Mouse (Mus musculus): ENCODE data around the gene Stub1. TPM values are rescaled to one million over a fixed set of nuclear protein-coding genes. Genes with fewer than 3 reads are reported as not detected.

Stub1 gene
- polyA plus RNA-seq, 1 experiment from 2014 or later = 246 TPM

DNA sequence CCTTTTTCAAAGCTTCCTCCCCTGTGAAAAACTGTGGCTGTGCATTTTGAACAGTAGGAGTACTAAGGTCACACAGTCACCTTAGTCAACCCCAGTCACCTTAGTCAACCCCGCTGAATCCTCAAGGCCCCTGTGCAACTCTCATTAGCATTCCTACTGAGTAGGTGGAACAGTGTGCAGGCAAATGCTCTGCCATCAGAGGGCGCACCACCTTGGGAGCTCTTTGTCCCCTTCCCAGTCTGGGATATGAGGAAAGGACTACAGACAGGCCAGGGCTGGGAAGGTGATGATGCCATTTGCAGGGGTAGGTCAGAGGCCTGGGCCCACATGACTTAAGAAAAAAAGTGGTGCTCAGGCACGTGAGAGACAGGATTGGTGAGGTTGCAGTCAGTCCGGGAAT, 46.1 kb upstream of the Stub1 start:
- 0 out of 2 replicates have a peak, but pooled peaks have one; percentile 1 for ATAC-seq
- peak; percentile 74 for TF ChIP-seq CTCF (IDR thresholded peaks at IDR 0.05; ENCODE audit: low read depth)
- Histone ChIP-seq H3K36me3 (ENCODE audit: control insufficient read depth, insufficient read depth) (peaks cover 32% of the 10 kb centered on the region), H3K27me3 (replicated peaks; ENCODE audit: control insufficient read depth, insufficient read depth, low read length) (no peaks in the 10 kb centered on the region), H3K9ac (ENCODE audit: low read depth, low read length) (no peak overlapping the region), H3K4me2 (replicated peaks; ENCODE audit: low read depth) (no peak overlapping the region), H3K4me3 (ENCODE audit: low read depth, low read length) (no peak overlapping the region), H3K27ac (ENCODE audit: low read depth, low read length) (no peak overlapping the region), H3K9me3 (ENCODE audit: control insufficient read depth) (no peaks in the 10 kb centered on the region), H3K4me1 (replicated peaks; ENCODE audit: control insufficient read depth, insufficient read depth, low read length) (peaks cover 6% of the 10 kb centered on the region; the same call in 1 of the 2 replicates)
- WGBS = 58% methylated on average over 4 of the region's 4 CpGs

DNA sequence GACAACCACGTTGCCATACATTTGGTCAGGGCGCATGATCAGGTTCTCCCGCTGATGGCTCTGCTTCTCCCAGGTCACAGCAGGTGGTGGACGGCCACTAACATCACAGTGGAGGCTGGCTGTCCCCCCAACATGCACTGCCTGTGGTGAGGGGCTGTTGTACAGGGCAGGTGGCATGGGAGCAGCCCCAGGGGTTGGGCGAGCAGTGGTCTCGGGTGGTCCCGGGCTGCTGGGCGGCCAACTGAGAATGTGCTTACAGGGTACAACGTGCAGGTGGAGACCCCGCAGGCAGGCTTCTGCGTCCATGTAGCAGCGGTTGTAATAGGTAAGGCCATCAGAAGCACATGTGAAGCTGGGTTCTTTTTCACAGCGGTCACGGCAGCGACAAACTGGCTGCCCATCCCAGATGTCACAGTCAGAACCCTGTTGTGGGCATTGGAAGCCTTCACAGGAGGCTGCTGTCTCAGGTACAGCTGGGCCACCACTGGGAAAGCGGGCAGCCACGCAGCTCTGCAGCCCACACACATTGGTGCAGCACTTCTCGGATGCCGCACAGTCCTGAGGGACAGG, 45.5 kb upstream of the Stub1 start:
- Histone ChIP-seq H3K4me2 (replicated peaks; ENCODE audit: low read depth) (no peak overlapping the region), H3K9me3 (ENCODE audit: control insufficient read depth) (no peaks in the 10 kb centered on the region)
- 93% methylated on average over 19 of the region's 19 CpGs for WGBS

DNA sequence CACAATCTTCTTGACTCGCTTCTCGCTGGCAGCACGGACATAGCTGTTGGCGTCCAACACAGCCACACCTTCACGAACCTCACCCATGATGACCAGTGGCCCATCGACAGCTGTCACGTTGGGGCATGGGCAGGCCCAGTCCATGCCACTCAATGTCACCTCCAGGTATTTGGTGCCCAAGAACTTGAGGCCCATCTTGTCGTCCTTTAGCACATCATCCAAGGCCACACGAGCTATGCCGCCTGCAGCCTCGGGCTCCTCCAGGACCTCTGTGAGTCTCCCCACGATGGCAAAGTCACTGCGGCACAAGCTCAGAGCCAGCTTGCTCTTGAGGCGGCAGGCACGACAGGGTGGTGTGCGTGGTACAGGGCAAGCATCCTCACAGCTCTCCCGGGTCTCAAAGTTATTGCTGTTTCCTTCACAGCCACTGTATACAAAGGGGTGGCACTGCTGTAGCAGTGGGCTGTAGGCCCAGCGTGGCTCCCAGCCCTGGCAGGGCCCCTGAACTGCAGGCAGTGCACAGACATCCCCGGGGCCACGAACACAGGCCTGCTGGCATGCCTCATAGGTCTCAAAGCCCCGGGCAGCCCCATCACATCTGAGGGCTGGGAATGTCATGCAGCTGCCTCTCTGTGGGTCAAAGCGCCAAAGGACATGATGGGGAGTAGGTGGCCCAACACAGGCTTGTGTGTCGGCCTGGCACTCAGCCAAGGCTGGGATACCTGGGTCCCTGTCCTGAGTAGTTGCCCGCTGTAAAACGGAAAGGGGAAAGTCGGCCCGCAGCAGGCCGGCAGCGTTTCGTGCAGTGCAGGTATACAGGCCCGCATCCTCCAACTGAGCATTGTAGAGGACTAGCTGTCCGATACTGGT, 44.8 kb upstream of the Stub1 start:
- 93% methylated on average over 32 of the region's 32 CpGs for WGBS
- Histone ChIP-seq H3K4me3 (ENCODE audit: low read depth, low read length) (no peak overlapping the region), H3K4me2 (replicated peaks; ENCODE audit: low read depth) (no peak overlapping the region), H3K27ac (ENCODE audit: low read depth, low read length) (no peak overlapping the region), H3K36me3 (ENCODE audit: control insufficient read depth, insufficient read depth) (peaks cover 21% of the 10 kb centered on the region), H3K9me3 (ENCODE audit: control insufficient read depth) (no peaks in the 10 kb centered on the region), H3K4me1 (replicated peaks; ENCODE audit: control insufficient read depth, insufficient read depth, low read length) (peaks cover 6% of the 10 kb centered on the region; the same call in 1 of the 2 replicates), H3K27me3 (replicated peaks; ENCODE audit: control insufficient read depth, insufficient read depth, low read length) (no peaks in the 10 kb centered on the region), H3K9ac (ENCODE audit: low read depth, low read length) (no peak overlapping the region)
- no peak for ATAC-seq
- TF ChIP-seq CTCF (IDR thresholded peaks at IDR 0.05; ENCODE audit: low read depth) = no peak

More for the DNA sequence above, 45.5 kb upstream of the Stub1 start:
- ATAC-seq = no peak
- H3K4me1 ChIP-seq (replicated peaks; ENCODE audit: control insufficient read depth, insufficient read depth, low read length) = peaks cover 6% of the 10 kb centered on the region; the same call in 1 of the 2 replicates
- no peak overlapping the region for H3K9ac ChIP-seq (ENCODE audit: low read depth, low read length)
- no peak overlapping the region for H3K4me3 ChIP-seq (ENCODE audit: low read depth, low read length)
- no peak overlapping the region for H3K27ac ChIP-seq (ENCODE audit: low read depth, low read length)
- peaks cover 28% of the 10 kb centered on the region for H3K36me3 ChIP-seq (ENCODE audit: control insufficient read depth, insufficient read depth)
- TF ChIP-seq CTCF (IDR thresholded peaks at IDR 0.05; ENCODE audit: low read depth) = no peak
- H3K27me3 ChIP-seq (replicated peaks; ENCODE audit: control insufficient read depth, insufficient read depth, low read length) = no peaks in the 10 kb centered on the region

DNA sequence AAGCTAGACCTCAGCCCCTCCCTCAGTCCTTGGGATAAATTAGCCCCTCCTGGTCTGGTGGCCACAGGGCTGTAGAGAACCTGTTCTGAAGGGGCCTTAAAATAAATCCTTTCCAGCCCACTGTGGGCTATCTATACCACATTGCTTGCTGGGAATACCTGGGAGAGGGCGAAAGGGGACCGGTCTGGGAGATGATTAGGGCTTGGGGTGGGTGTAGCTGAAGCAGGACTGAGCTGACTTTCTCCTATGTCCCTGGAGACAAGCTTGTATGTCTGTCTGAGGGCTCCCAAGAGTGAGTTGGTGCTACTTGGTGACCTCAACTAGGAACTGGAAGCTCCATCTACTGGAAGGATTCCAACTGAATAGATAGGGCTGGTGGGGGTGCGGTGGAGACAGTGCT, 43.8 kb upstream of the Stub1 start:
- TF ChIP-seq CTCF (IDR thresholded peaks at IDR 0.05; ENCODE audit: low read depth) = no peak

DNA sequence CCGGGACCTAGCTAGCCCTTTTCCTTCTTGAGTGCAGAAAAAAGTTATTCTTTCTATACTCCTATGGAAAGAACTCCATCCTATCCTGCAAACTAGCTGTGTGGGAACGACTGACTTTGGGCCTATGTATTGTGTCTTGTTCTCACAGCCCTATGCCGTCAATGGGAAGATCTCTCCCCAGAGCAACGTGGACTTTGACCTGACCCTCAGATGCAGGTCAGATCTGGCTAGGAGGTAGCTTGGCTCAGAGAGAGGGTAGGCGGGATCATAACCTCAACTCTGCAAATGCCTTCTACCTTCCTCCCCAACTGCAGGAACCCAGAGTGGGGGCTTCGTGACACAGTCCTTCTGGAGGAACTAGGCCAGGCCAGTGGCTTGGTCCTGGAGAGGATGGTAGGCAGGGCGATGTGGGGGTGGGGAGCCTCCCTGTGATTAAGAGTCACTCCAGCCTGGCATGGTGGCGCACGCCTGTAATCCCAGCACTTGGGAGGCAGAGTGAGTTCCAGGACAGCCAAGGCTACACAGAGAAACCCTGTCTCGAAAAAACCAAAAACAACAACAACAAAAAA, 43.2 kb upstream of the Stub1 start:
- Histone ChIP-seq H3K9me3 (ENCODE audit: control insufficient read depth) (no peaks in the 10 kb centered on the region), H3K27ac (ENCODE audit: low read depth, low read length) (peak overlapping the region; percentile 63; the same call in 1 of the 2 replicates), H3K4me2 (replicated peaks; ENCODE audit: low read depth) (peak overlapping the region; percentile 86), H3K9ac (ENCODE audit: low read depth, low read length) (peak overlapping the region; percentile 50; the same call in 1 of the 2 replicates), H3K27me3 (replicated peaks; ENCODE audit: control insufficient read depth, insufficient read depth, low read length) (no peaks in the 10 kb centered on the region), H3K4me3 (ENCODE audit: low read depth, low read length) (peak overlapping the region; percentile 74), H3K4me1 (replicated peaks; ENCODE audit: control insufficient read depth, insufficient read depth, low read length) (peaks cover 6% of the 10 kb centered on the region; the same call in 1 of the 2 replicates), H3K36me3 (ENCODE audit: control insufficient read depth, insufficient read depth) (peaks cover 10% of the 10 kb centered on the region)
- ATAC-seq = no peak; the same call in 1 of the 2 replicates
- WGBS = 43% methylated on average over 10 of the region's 10 CpGs
- TF ChIP-seq CTCF (IDR thresholded peaks at IDR 0.05; ENCODE audit: low read depth) = no peak

More for the DNA sequence above, 43.8 kb upstream of the Stub1 start:
- no peaks in the 10 kb centered on the region for H3K9me3 ChIP-seq (ENCODE audit: control insufficient read depth)
- H3K4me2 ChIP-seq (replicated peaks; ENCODE audit: low read depth) = no peak overlapping the region
- H3K27ac ChIP-seq (ENCODE audit: low read depth, low read length) = no peak overlapping the region
- ATAC-seq = no peak
- 86% methylated on average over 3 of the region's 3 CpGs for WGBS
- H3K9ac ChIP-seq (ENCODE audit: low read depth, low read length) = no peak overlapping the region; the same call in 1 of the 2 replicates
- no peak overlapping the region for H3K4me3 ChIP-seq (ENCODE audit: low read depth, low read length)
- H3K36me3 ChIP-seq (ENCODE audit: control insufficient read depth, insufficient read depth) = peaks cover 15% of the 10 kb centered on the region
- H3K4me1 ChIP-seq (replicated peaks; ENCODE audit: control insufficient read depth, insufficient read depth, low read length) = peaks cover 6% of the 10 kb centered on the region; the same call in 1 of the 2 replicates
- no peaks in the 10 kb centered on the region for H3K27me3 ChIP-seq (replicated peaks; ENCODE audit: control insufficient read depth, insufficient read depth, low read length)
